Mouse (Mus musculus) frontal cortex, postnatal 14 days (tissue): Measurements from ENCODE around the gene Tmed9.
"Not testable (repeated sequence)": the region's sequence is repeated elsewhere in the genome, so short reads cannot be mapped to it uniquely, and the experiment has no call there.

Experiments used
- DNase-seq, 2 experiments: peaks; one replicate each; pipeline ENCODE4 v3.0.0; 2022; ENCODE audit warnings: low spot score in 2 of 2

The Tmed9 gene

GRCm38 (mm10) chr13:55567949-55568348, 5.6 kb upstream of the Tmed9 start:
- no peak for DNase-seq

GRCm38 (mm10) chr13:55568524-55568923, 5.0 kb upstream of the Tmed9 start:
- not testable (repeated sequence) for DNase-seq

- DNase-seq: peak in 1 of 2 experiments; percentile 30
Observed at GRCm38 (mm10) chr13:55569726-55570285, 3.7 kb upstream of the Tmed9 start.

GRCm38 (mm10) chr13:55570286-55570973, 3.1 kb upstream of the Tmed9 start:
- peak in 1 of 2 experiments; percentile 29 for DNase-seq

GRCm38 (mm10) chr13:55571027-55571751, 2.3 kb upstream of the Tmed9 start, which contains the start of gene Fam193b:
Gene Fam193b, minus strand, starts transcription at chr13:55571120.
- peak; percentile 86 to 88 for DNase-seq

- DNase-seq: no peak
Observed at GRCm38 (mm10) chr13:55571977-55572376, 1.6 kb upstream of the Tmed9 start.

- no peak for DNase-seq
Observed at GRCm38 (mm10) chr13:55574321-55574720, 789 bp downstream of the Tmed9 start.

GRCm38 (mm10) chr13:55575932-55576331, 2.4 kb downstream of the Tmed9 start:
- DNase-seq: no peak

GRCm38 (mm10) chr13:55576872-55577271, 3.3 kb downstream of the Tmed9 start:
- not testable (repeated sequence) for DNase-seq

GRCm38 (mm10) chr13:55578086-55578485, 4.6 kb downstream of the Tmed9 start:
- DNase-seq: no peak

GRCm38 (mm10) chr13:55591961-55592490, 18.5 kb downstream of the Tmed9 start:
- no peak for DNase-seq

GRCm38 (mm10) chr13:55592512-55593253, 19.2 kb downstream of the Tmed9 start:
- DNase-seq: peak; percentile 95 to 96

GRCm38 (mm10) chr13:55593254-55593747, 19.8 kb downstream of the Tmed9 start:
- DNase-seq: no peak

GRCm38 (mm10) chr13:55595375-55595774, 21.8 kb downstream of the Tmed9 start:
- DNase-seq: peak; percentile 33 to 61

- DNase-seq: no peak
Observed at GRCm38 (mm10) chr13:55596802-55597201, 23.3 kb downstream of the Tmed9 start.

GRCm38 (mm10) chr13:55599566-55600540, 26.3 kb downstream of the Tmed9 start, which contains the start of gene B4galt7:
Gene B4galt7, plus strand, starts transcription at chr13:55599896.
- peak; percentile 58 to 73 for DNase-seq

GRCm38 (mm10) chr13:55600657-55601056, 27.1 kb downstream of the Tmed9 start:
- DNase-seq: no peak

GRCm38 (mm10) chr13:55601611-55602010, 28.1 kb downstream of the Tmed9 start:
- DNase-seq: peak; percentile 66 to 86

GRCm38 (mm10) chr13:55604606-55605005, 31.1 kb downstream of the Tmed9 start:
- DNase-seq: no peak
